Comparison of ENCODE assay signal across 8 mouse cellular contexts in genomic region chrX:20662317-20662715, GRCm38 (mm10). TPM values are rescaled to one million over a fixed set of nuclear protein-coding genes. Genes with fewer than 3 reads are reported as not detected.
A peak's percentile ranks its signal among the peaks of the same experiment; 100 is the strongest.
DNase-seq lines count a peak whose midpoint lies in the region; ATAC-seq and TF ChIP-seq lines count a peak whose summit lies in the region.

No protein-coding gene starts in this region.

- H3K9ac ChIP-seq in neural tube, embryonic 11.5 days (ENCODE audit: low read length), result no peak overlapping the region
- H3K9ac ChIP-seq in hindbrain, postnatal 0 days (replicated peaks; ENCODE audit: low read length), result no peak overlapping the region
- no peak overlapping the region for H3K9ac ChIP-seq in stomach, embryonic 16.5 days (ENCODE audit: low read length)

- peak; percentile 32 for DNase-seq in embryo, embryonic 11 days
- DNase-seq in embryo, embryonic 10.5 days (ENCODE audit: low spot score), result no peak
- peak; percentile 32 for DNase-seq in neural tube, embryonic 11.5 days (ENCODE audit: low spot score)
- no peak for DNase-seq in neural tube, embryonic 10.5 days (ENCODE audit: extremely low spot score, low spot score)
- no peak for DNase-seq in hindbrain, postnatal 0 days (ENCODE audit: low spot score)
- no peak for DNase-seq in thymus, postnatal 14 days
- DNase-seq in gastrocnemius, postnatal 4 days (ENCODE audit: low spot score in 2 of 2), result no peak

- 32% methylated on average over 5 of the region's 5 CpGs for WGBS in neural tube, embryonic 11.5 days
- WGBS in hindbrain, postnatal 0 days, result 34% methylated on average over 5 of the region's 5 CpGs
- 27% methylated on average over 5 of the region's 5 CpGs for WGBS in stomach, embryonic 16.5 days

- H3K9me3 ChIP-seq in neural tube, embryonic 11.5 days (ENCODE audit: control insufficient read depth, low read length), result no peaks in the 10 kb centered on the region
- H3K9me3 ChIP-seq in hindbrain, postnatal 0 days (ENCODE audit: low read length), result no peaks in the 10 kb centered on the region
- no peaks in the 10 kb centered on the region for H3K9me3 ChIP-seq in stomach, embryonic 16.5 days (replicated peaks; ENCODE audit: control insufficient read depth, low read length)

- no peak overlapping the region for H3K4me2 ChIP-seq in neural tube, embryonic 11.5 days (ENCODE audit: low read depth)
- H3K4me2 ChIP-seq in hindbrain, postnatal 0 days (ENCODE audit: low read depth, low read length), result no peak overlapping the region
- no peak overlapping the region for H3K4me2 ChIP-seq in stomach, embryonic 16.5 days (ENCODE audit: low read depth, low read length)

- H3K27me3 ChIP-seq in neural tube, embryonic 11.5 days (ENCODE audit: control insufficient read depth, insufficient read depth, low read length), result no peaks in the 10 kb centered on the region
- H3K27me3 ChIP-seq in hindbrain, postnatal 0 days (ENCODE audit: insufficient read depth, low read length), result no peaks in the 10 kb centered on the region
- no peaks in the 10 kb centered on the region for H3K27me3 ChIP-seq in stomach, embryonic 16.5 days (ENCODE audit: control insufficient read depth, insufficient read depth, low read length)

- no peak overlapping the region for H3K4me3 ChIP-seq in neural tube, embryonic 11.5 days (ENCODE audit: low read depth, low read length)
- H3K4me3 ChIP-seq in hindbrain, postnatal 0 days (ENCODE audit: low read length), result no peak overlapping the region
- H3K4me3 ChIP-seq in stomach, embryonic 16.5 days (replicated peaks; ENCODE audit: low read length), result no peak overlapping the region

- no peak for TF ChIP-seq CTCF in hindbrain, postnatal 0 days (IDR thresholded peaks at IDR 0.05; ENCODE audit: low read depth)

- H3K4me1 ChIP-seq in neural tube, embryonic 11.5 days (ENCODE audit: control insufficient read depth, insufficient read depth, low read length), result peaks cover 3% of the 10 kb centered on the region; the same call in 1 of the 2 replicates
- no peaks in the 10 kb centered on the region; the same call in 1 of the 2 replicates for H3K4me1 ChIP-seq in hindbrain, postnatal 0 days (ENCODE audit: insufficient read depth, low read length)
- H3K4me1 ChIP-seq in stomach, embryonic 16.5 days (ENCODE audit: control insufficient read depth, insufficient read depth, low read length), result no peaks in the 10 kb centered on the region

- no peaks in the 10 kb centered on the region; the same call in 1 of the 2 replicates for H3K36me3 ChIP-seq in neural tube, embryonic 11.5 days (ENCODE audit: control insufficient read depth, insufficient read depth, low read length)
- H3K36me3 ChIP-seq in hindbrain, postnatal 0 days (ENCODE audit: insufficient read depth, low read length), result no peaks in the 10 kb centered on the region
- H3K36me3 ChIP-seq in stomach, embryonic 16.5 days (ENCODE audit: control insufficient read depth, insufficient read depth, low read length), result no peaks in the 10 kb centered on the region

- peak; percentile 75 for ATAC-seq in neural tube, embryonic 11.5 days (ENCODE audit: insufficient read depth, low FRiP score, low TSS enrichment)
- peak; percentile 28 for ATAC-seq in hindbrain, postnatal 0 days
- 0 out of 2 replicates have a peak, but pooled peaks have one; percentile 1 for ATAC-seq in stomach, embryonic 16.5 days (ENCODE audit: insufficient read depth, low FRiP score)

- H3K27ac ChIP-seq in neural tube, embryonic 11.5 days (ENCODE audit: low read depth, low read length), result peak overlapping the region; percentile 46; the same call in 1 of the 2 replicates
- H3K27ac ChIP-seq in hindbrain, postnatal 0 days, result 0 out of 2 replicates have a peak overlapping the region, but pooled peaks have one; percentile 88
- peak overlapping the region; percentile 49; the same call in 1 of the 2 replicates for H3K27ac ChIP-seq in stomach, embryonic 16.5 days (ENCODE audit: low read length)

RNA-seq across cellular contexts. Expression of gene Uba1, which starts 4.2 kb away (rescaled TPM):
- 324 and 355 TPM in 2 replicates for polyA plus RNA-seq in neural tube, embryonic 11.5 days (2014; fragmentation: Nextera tagmentation; extraction: Ambion mirVana)
- 594 and 667 TPM in 2 replicates for total RNA-seq in hindbrain, postnatal 0 days (2014; rRNA removed)
- 225 and 243 TPM in 2 replicates for polyA plus RNA-seq in hindbrain, postnatal 0 days (2015; fragmentation: Nextera tagmentation; extraction: Ambion mirVana)
- polyA plus RNA-seq in stomach, embryonic 16.5 days (2015; fragmentation: Nextera tagmentation; extraction: Ambion mirVana), result 201 and 206 TPM in 2 replicates
- 100 to 1,000 TPM; 200 to 208 TPM for total RNA-seq in gastrocnemius, postnatal 4 days (2021)

RNA-seq across cellular contexts. Expression of gene Cdk16, which starts 25.4 kb away (rescaled TPM):
- polyA plus RNA-seq in neural tube, embryonic 11.5 days (2014; fragmentation: Nextera tagmentation; extraction: Ambion mirVana), result 123 and 126 TPM in 2 replicates
- total RNA-seq in hindbrain, postnatal 0 days (2014; rRNA removed), result 260 TPM in 2 replicates
- 157 and 169 TPM in 2 replicates for polyA plus RNA-seq in hindbrain, postnatal 0 days (2015; fragmentation: Nextera tagmentation; extraction: Ambion mirVana)
- 73.6 and 77.1 TPM in 2 replicates for polyA plus RNA-seq in stomach, embryonic 16.5 days (2015; fragmentation: Nextera tagmentation; extraction: Ambion mirVana)
- total RNA-seq in gastrocnemius, postnatal 4 days (2021), result 100 to 1,000 TPM; 144 to 145 TPM

RNA-seq across cellular contexts. Expression of gene Usp11, which starts 41.4 kb away (rescaled TPM):
- 85.9 and 95.5 TPM in 2 replicates for polyA plus RNA-seq in neural tube, embryonic 11.5 days (2014; fragmentation: Nextera tagmentation; extraction: Ambion mirVana)
- total RNA-seq in hindbrain, postnatal 0 days (2014; rRNA removed), result 99.0 and 109 TPM in 2 replicates
- 60.3 and 68.9 TPM in 2 replicates for polyA plus RNA-seq in hindbrain, postnatal 0 days (2015; fragmentation: Nextera tagmentation; extraction: Ambion mirVana)
- 30.8 and 33.6 TPM in 2 replicates for polyA plus RNA-seq in stomach, embryonic 16.5 days (2015; fragmentation: Nextera tagmentation; extraction: Ambion mirVana)
- total RNA-seq in gastrocnemius, postnatal 4 days (2021), result 10 to 100 TPM; 19.6 to 23.3 TPM

RNA-seq across cellular contexts. Expression of gene Ndufb11, which starts 44.9 kb away (rescaled TPM):
- 188 and 191 TPM in 2 replicates for polyA plus RNA-seq in neural tube, embryonic 11.5 days (2014; fragmentation: Nextera tagmentation; extraction: Ambion mirVana)
- 94.3 and 150 TPM in 2 replicates for total RNA-seq in hindbrain, postnatal 0 days (2014; rRNA removed)
- 325 and 336 TPM in 2 replicates for polyA plus RNA-seq in hindbrain, postnatal 0 days (2015; fragmentation: Nextera tagmentation; extraction: Ambion mirVana)
- 222 and 251 TPM in 2 replicates for polyA plus RNA-seq in stomach, embryonic 16.5 days (2015; fragmentation: Nextera tagmentation; extraction: Ambion mirVana)
- total RNA-seq in gastrocnemius, postnatal 4 days (2021), result 100 to 1,000 TPM; 268 TPM

RNA-seq across cellular contexts. Expression of gene Rbm10, which starts 45.0 kb away (rescaled TPM):
- polyA plus RNA-seq in neural tube, embryonic 11.5 days (2014; fragmentation: Nextera tagmentation; extraction: Ambion mirVana), result 75.9 and 76.0 TPM in 2 replicates
- total RNA-seq in hindbrain, postnatal 0 days (2014; rRNA removed), result 58.4 and 64.2 TPM in 2 replicates
- polyA plus RNA-seq in hindbrain, postnatal 0 days (2015; fragmentation: Nextera tagmentation; extraction: Ambion mirVana), result 28.9 and 29.5 TPM in 2 replicates
- 52.7 and 53.6 TPM in 2 replicates for polyA plus RNA-seq in stomach, embryonic 16.5 days (2015; fragmentation: Nextera tagmentation; extraction: Ambion mirVana)
- total RNA-seq in gastrocnemius, postnatal 4 days (2021), result 10 to 100 TPM; 26.7 to 27.0 TPM

Comparison
In these comparisons a context has a peak if more than half of its experiments do, and no peak if none do; other contexts are left out.
1. DNase-seq: peak in embryo, embryonic 11 days (single experiment) and neural tube, embryonic 11.5 days (single experiment); none in embryo, embryonic 10.5 days (single experiment), neural tube, embryonic 10.5 days (single experiment), hindbrain, postnatal 0 days (single experiment), thymus, postnatal 14 days (single experiment) and gastrocnemius, postnatal 4 days (0 of 2).
2. ATAC-seq: peak in every context shown above with its lines; median percentile 75 in neural tube, embryonic 11.5 days; 28 in hindbrain, postnatal 0 days; 1 in stomach, embryonic 16.5 days.
3. Peak in every context shown above with its lines, with median percentiles within 50 percentile points of each other: H3K27ac ChIP-seq.